Mouse (Mus musculus) layer of hippocampus, postnatal 25 days (tissue): ENCODE data around the gene Meltf. TPM values are rescaled to one million over a fixed set of nuclear protein-coding genes. Genes with fewer than 3 reads are reported as not detected.
A peak's percentile ranks its signal among the peaks of the same experiment; 100 is the strongest.

Source experiments
- DNase-seq, 2 experiments: peaks; one replicate each; pipeline ENCODE4 v3.0.0; 2022; ENCODE audit warnings: mixed read lengths in 2 of 2, low spot score in 1 of 2; ENCODE audit errors: extremely low spot score in 1 of 2
- total RNA-seq, 2 experiments: library from RNA; stranded (reverse); gene quantifications; 2 replicates each; pipeline ENCODE4 v1.2.3; 2021

The Meltf gene
- under 1 TPM; 0.16 to 0.17 TPM for total RNA-seq

GRCm38 (mm10) chr16:31878573-31879257 lies at the start of gene Meltf:
TSS of gene Meltf (plus strand) at chr16:31878810.
- peak in 1 of 2 experiments; percentile 68 for DNase-seq

GRCm38 (mm10) chr16:31830726-31831125 lies 47.9 kb upstream of the Meltf start:
- no peak for DNase-seq

GRCm38 (mm10) chr16:31832630-31833422 lies 45.8 kb upstream of the Meltf start:
- no peak for DNase-seq

GRCm38 (mm10) chr16:31834011-31834584 lies 44.5 kb upstream of the Meltf start:
- DNase-seq = no peak

- DNase-seq = no peak
These were observed 43.8 kb upstream of the Meltf start for GRCm38 (mm10) chr16:31834662-31835318.

GRCm38 (mm10) chr16:31837362-31837761 lies 41.2 kb upstream of the Meltf start:
- no peak for DNase-seq

GRCm38 (mm10) chr16:31844246-31844645 lies 34.4 kb upstream of the Meltf start:
- DNase-seq = no peak

- DNase-seq = no peak
These were observed 31.8 kb upstream of the Meltf start for GRCm38 (mm10) chr16:31846763-31847162.

- no peak for DNase-seq
These were observed 14.7 kb upstream of the Meltf start for GRCm38 (mm10) chr16:31863920-31864319.

- DNase-seq = no peak
These were observed 13.4 kb upstream of the Meltf start for GRCm38 (mm10) chr16:31865242-31865641.

GRCm38 (mm10) chr16:31866911-31867310 lies 11.7 kb upstream of the Meltf start:
- DNase-seq = no peak

- DNase-seq = no peak
These were observed 10.9 kb upstream of the Meltf start for GRCm38 (mm10) chr16:31867736-31868135.

- DNase-seq = no peak
These were observed 4.9 kb upstream of the Meltf start for GRCm38 (mm10) chr16:31873721-31874120.

- DNase-seq = peak in 1 of 2 experiments; percentile 2
These were observed 3.2 kb upstream of the Meltf start for GRCm38 (mm10) chr16:31875391-31875790.

GRCm38 (mm10) chr16:31876386-31876785 lies 2.2 kb upstream of the Meltf start:
- DNase-seq = no peak

GRCm38 (mm10) chr16:31878052-31878451 lies 558 bp upstream of the Meltf start:
- DNase-seq = no peak

GRCm38 (mm10) chr16:31880146-31880840 lies 1.7 kb downstream of the Meltf start:
- DNase-seq = no peak

GRCm38 (mm10) chr16:31882381-31882908 lies 3.8 kb downstream of the Meltf start:
- no peak for DNase-seq

- DNase-seq = no peak
These were observed 4.7 kb downstream of the Meltf start for GRCm38 (mm10) chr16:31883302-31883701.

- DNase-seq = no peak
These were observed 5.3 kb downstream of the Meltf start for GRCm38 (mm10) chr16:31883902-31884301.
